Mouse (Mus musculus) forebrain, embryonic 12.5 days (tissue): ENCODE results near the gene Zmiz1. TPM values are rescaled to one million over a fixed set of nuclear protein-coding genes. Genes with fewer than 3 reads are reported as not detected.

ENCODE experiments used
- ATAC-seq: fragments of 200-750 bp; cut with Nextera tagmentation; 2 replicates; pipeline ENCODE4 v1.8.0; 2017; ENCODE audit warnings: moderate TSS enrichment; ENCODE audit not compliant: low FRiP score
- H3K27ac ChIP-seq: fragments of 300-500 bp; sonication (generic); 2 replicates; pipeline ENCODE4 v1.5.1; 2016; ENCODE audit warnings: mild to moderate bottlenecking
- H3K27me3 ChIP-seq: fragments of 300-500 bp; sonication (generic); 2 replicates; pipeline ENCODE4 v1.6.1; 2016; ENCODE audit warnings: mild to moderate bottlenecking
- H3K36me3 ChIP-seq: fragments of 300-500 bp; sonication (generic); replicated peaks from 2 replicates; pipeline ENCODE4 v1.6.1; 2016; ENCODE audit warnings: mild to moderate bottlenecking
- H3K4me1 ChIP-seq: fragments of 300-500 bp; sonication (generic); 2 replicates; pipeline ENCODE4 v1.6.1; 2016
- H3K4me2 ChIP-seq: fragments of 300-500 bp; sonication (generic); 2 replicates; pipeline ENCODE4 v1.6.1; 2016; ENCODE audit warnings: mild to moderate bottlenecking, moderate library complexity
- H3K4me3 ChIP-seq: fragments of 300-500 bp; sonication (generic); replicated peaks from 2 replicates; pipeline ENCODE4 v1.5.1; 2016; ENCODE audit warnings: mild to moderate bottlenecking
- H3K9ac ChIP-seq: fragments of 300-500 bp; sonication (generic); 2 replicates; pipeline ENCODE4 v1.6.1; 2016; ENCODE audit warnings: mild to moderate bottlenecking
- H3K9me3 ChIP-seq: fragments of 300-500 bp; sonication (generic); 2 replicates; pipeline ENCODE4 v1.6.1; 2016
- WGBS: fragments of 180-500 bp; shearing (Covaris S2); methylation state at CpG from one replicate; pipeline ENCODE4 v1.1.7; 2016; 5-methylcytosine and 5-hydroxymethylcytosine counted together
- polyA plus RNA-seq: library from polyadenylated mRNA; unstranded; fragments of >200 nt; fragmentation: Nextera tagmentation; extraction: Ambion mirVana; gene quantifications from 2 replicates; pipeline ENCODE4 v1.2.1, GENCODE M21; 2016

The Zmiz1 gene
- polyA plus RNA-seq, 1 experiment from 2014 or later = 64.1 TPM

DNA sequence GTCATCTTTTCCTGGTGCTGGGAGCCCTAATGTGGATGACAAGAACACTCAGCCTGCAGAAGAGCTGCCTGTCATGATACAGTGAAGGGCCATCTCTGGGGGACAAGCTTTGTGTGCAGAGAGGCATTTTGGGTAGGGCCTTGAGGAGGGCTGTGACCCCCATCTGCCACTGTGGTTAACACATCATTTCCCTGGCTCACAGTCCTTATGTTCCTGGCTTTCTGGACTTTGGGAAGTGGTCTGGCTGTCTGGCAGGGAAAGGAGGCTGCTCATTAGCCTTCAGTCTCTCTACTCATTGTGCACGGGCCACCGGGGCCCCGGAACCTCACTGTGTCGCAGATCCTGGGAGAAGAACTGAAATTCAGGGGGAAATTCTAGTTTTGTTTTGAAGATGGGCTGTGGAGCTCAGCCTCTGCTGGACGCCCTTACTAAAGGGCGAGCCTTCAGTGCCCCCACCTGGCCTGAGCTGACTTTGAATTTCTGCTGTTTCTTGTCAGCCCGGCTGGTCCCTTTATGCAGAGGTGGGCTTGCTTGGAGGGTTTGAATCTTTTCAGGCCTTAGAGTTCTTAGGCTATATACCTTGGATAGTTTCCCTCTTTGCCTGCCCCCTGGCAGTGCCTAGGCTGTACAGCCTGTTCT is 10.0 kb downstream of the Zmiz1 start:
- H3K4me2 ChIP-seq = peak overlapping the region; percentile 10; the same call in 1 of the 2 replicates
- H3K9ac ChIP-seq = no peak overlapping the region
- WGBS = 57% methylated on average over 7 of the region's 7 CpGs
- H3K27ac ChIP-seq = peak overlapping the region; percentile 68; the same call in 1 of the 2 replicates
- H3K4me3 ChIP-seq = no peak overlapping the region
- H3K9me3 ChIP-seq = no peaks in the 10 kb centered on the region
- no peaks in the 10 kb centered on the region for H3K27me3 ChIP-seq
- H3K4me1 ChIP-seq = peaks cover 99% of the 10 kb centered on the region
- no peaks in the 10 kb centered on the region for H3K36me3 ChIP-seq
- ATAC-seq = no peak

DNA sequence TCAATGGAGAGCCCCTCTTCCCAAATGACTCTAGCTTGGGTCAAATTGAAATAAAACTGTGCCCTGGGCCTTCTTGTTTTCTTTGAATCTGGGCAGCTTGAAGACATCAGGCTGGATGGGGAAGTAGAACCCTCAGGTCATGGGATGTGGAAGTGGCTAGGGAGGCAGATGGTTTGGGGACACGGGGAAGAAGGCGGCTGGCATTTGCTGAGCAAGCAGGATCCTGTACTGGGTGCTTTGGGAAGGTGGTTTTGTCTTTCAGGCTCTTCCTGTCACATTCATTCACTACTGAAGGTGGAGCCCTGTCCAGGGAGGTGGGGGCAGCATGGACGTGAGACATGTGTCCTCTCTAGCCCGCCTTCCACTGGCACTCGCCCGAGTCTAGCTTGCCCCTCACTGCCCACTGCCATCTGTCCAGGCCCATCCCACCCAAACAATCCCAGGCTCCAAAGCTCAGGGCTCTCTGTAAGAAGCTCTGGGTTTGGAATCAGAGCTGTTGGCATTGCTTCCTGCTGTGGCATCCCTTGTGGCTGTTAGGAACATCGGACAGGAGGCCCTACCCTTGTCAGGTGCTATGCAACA is 11.3 kb downstream of the Zmiz1 start:
- ATAC-seq = no peak
- WGBS = 78% methylated on average over 7 of the region's 7 CpGs
- Histone ChIP-seq H3K4me1 (peaks cover 99% of the 10 kb centered on the region), H3K4me2 (no peak overlapping the region), H3K4me3 (no peak overlapping the region), H3K36me3 (no peaks in the 10 kb centered on the region), H3K9me3 (no peaks in the 10 kb centered on the region), H3K27ac (peak overlapping the region; percentile 27; the same call in 1 of the 2 replicates), H3K9ac (no peak overlapping the region), H3K27me3 (no peaks in the 10 kb centered on the region)

DNA sequence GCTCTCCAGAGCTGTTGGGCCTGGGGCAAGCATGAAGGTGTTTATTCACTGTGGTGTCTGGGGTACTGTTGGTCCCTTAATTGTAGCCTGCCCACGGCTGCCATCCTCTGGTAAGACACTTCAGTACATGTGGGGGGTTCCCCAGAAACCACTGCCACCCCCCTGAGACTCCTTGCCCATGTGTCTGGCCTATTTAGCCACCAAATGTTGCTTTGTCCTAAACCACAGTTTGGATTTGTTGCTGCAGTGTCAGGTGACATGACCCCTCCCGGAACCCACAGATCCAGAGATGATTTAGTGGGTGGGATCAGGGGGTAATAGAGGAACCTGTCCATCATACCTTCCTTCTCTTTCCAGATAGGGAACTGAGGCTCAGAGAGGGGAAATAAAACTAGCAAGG is 12.1 kb downstream of the Zmiz1 start:
- Histone ChIP-seq H3K36me3 (0 out of 2 replicates have a peak, but pooled peaks cover 4% of the 10 kb centered on the region), H3K9me3 (no peaks in the 10 kb centered on the region), H3K4me2 (no peak overlapping the region), H3K27ac (0 out of 2 replicates have a peak overlapping the region, but pooled peaks have one; percentile 27), H3K4me1 (peaks cover 99% of the 10 kb centered on the region), H3K9ac (no peak overlapping the region), H3K27me3 (no peaks in the 10 kb centered on the region), H3K4me3 (no peak overlapping the region)
- 60% methylated on average over 2 of the region's 2 CpGs for WGBS
- no peak for ATAC-seq

DNA sequence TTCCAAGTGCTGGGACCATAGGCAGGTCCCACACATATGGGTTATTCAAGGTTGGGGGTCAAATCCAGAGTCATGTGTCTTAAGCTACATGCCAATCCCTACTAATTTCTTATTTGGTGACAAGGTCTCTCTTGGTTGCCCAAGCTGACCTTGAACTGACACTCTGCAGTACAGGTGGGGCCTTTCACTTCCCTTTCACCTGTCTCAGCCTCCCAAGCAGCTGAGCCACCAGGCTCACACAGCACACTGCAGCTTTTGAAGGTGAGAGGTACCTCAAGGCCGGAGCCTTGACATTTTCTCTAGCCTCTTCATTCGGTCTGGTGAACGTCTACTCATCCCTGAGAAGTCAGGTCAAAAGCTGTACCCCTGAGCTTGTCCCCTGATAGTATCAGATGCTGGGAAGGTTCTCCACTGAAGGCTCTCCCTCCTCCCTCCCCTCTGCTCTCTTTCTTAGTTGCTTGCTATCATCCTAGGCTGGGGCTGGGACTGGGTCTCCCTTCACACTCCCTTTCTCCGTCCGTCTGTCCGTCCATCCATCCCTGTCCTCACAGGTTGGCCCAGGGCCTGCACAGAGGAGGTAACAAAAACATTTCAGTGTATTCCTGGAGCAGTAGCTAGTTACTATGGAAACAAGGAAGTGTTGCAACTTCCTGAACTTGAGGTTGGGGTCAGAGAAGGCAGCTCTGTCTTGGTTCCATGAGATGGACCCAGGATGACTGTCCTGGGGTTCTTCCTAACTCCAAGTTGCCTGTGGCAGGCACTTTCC is 13.3 kb downstream of the Zmiz1 start:
- 88% methylated on average over 6 of the region's 6 CpGs for WGBS
- H3K9me3 ChIP-seq = no peaks in the 10 kb centered on the region
- H3K27me3 ChIP-seq = no peaks in the 10 kb centered on the region
- H3K9ac ChIP-seq = no peak overlapping the region
- ATAC-seq = no peak
- H3K27ac ChIP-seq = no peak overlapping the region
- H3K36me3 ChIP-seq = 0 out of 2 replicates have a peak, but pooled peaks cover 7% of the 10 kb centered on the region
- H3K4me2 ChIP-seq = no peak overlapping the region
- peaks cover 100% of the 10 kb centered on the region for H3K4me1 ChIP-seq
- H3K4me3 ChIP-seq = no peak overlapping the region

DNA sequence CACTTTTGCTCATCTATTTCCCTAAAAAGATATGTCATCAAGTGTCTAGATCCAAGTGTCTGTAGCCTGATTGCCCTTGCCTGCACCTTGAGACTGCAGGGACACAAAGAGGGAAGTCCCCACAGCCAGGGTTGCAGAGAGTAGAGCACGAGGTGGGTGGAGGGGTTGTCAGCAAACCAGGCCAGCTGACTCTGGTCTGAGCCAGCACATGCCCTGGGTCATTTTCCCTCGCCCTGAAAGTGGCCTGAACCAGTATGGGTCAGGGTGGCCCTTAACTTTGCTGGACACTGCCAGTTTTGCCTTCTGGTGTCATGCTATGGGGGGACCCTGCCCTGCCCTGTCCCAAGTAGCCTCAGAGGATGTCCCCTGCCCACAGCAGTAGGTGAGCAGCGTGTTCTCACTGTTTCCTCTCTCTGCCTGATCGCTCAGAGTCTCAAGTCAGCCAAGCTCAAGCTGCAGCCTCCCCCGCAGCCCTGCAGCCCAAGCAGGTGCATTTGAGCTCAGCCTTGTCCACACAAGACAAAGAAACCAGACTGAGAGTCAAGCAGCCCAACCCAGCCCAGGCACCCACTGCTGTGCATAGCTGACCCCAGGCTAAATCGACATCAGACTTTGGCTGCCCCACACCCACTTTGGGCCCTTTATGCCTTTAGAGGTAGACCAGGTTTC is 14.1 kb downstream of the Zmiz1 start:
- H3K27ac ChIP-seq = peak overlapping the region; percentile 42; the same call in 1 of the 2 replicates
- H3K4me2 ChIP-seq = no peak overlapping the region
- no peaks in the 10 kb centered on the region for H3K9me3 ChIP-seq
- ATAC-seq = no peak
- 49% methylated on average over 6 of the region's 6 CpGs for WGBS
- no peaks in the 10 kb centered on the region for H3K27me3 ChIP-seq
- H3K9ac ChIP-seq = no peak overlapping the region
- 0 out of 2 replicates have a peak, but pooled peaks cover 7% of the 10 kb centered on the region for H3K36me3 ChIP-seq
- H3K4me3 ChIP-seq = no peak overlapping the region
- peaks cover 100% of the 10 kb centered on the region for H3K4me1 ChIP-seq

DNA sequence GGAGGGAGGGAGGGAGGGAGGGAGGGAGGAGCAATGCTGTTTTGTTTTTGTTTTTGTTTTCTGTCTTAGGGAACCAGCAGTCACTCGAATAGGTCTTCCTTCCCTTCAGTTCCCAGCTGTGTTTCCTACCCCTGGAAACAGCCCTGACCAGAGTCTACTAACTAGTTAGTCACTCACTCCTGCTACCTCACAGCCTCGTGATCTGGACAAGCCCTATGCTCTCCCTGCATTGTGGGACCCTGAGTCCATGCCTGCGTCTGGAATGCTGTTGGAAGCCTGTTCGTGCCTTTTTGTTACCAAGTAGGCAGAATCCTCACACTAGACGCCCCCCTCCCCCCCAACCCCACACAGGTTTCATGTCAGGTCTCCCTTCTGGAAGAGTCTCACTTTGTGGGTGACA is 15.0 kb downstream of the Zmiz1 start:
- WGBS = 59% methylated on average over 5 of the region's 5 CpGs
- Histone ChIP-seq H3K27ac (no peak overlapping the region; the same call in 1 of the 2 replicates), H3K27me3 (no peaks in the 10 kb centered on the region), H3K4me3 (no peak overlapping the region), H3K9me3 (no peaks in the 10 kb centered on the region), H3K36me3 (0 out of 2 replicates have a peak, but pooled peaks cover 7% of the 10 kb centered on the region), H3K4me2 (no peak overlapping the region), H3K4me1 (peaks cover 100% of the 10 kb centered on the region), H3K9ac (peak overlapping the region; percentile 17; the same call in 1 of the 2 replicates)
- ATAC-seq = no peak

DNA sequence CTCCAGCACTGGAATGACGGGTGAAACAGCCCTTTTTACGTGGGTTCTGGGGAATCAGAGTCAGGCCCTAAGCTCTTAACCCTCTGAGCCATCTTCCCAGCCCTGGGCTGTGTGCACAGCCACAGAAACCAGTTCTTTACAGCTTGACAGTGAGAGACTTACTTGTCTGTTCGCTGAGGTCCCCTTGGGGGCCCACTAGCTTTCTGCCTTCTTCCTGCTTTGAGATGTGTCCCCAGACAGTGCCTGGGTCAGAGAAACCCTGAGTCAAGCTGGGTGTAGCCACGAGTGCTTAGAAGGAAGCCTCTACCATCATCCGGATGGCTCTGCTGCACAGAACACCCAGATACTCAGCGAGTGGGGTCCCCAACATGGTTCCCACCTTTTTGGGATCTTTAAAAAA is 15.7 kb downstream of the Zmiz1 start:
- Histone ChIP-seq H3K4me2 (no peak overlapping the region), H3K36me3 (0 out of 2 replicates have a peak, but pooled peaks cover 7% of the 10 kb centered on the region), H3K27ac (0 out of 2 replicates have a peak overlapping the region, but pooled peaks have one; percentile 8), H3K9ac (0 out of 2 replicates have a peak overlapping the region, but pooled peaks have one; percentile 17), H3K4me3 (no peak overlapping the region), H3K27me3 (no peaks in the 10 kb centered on the region), H3K9me3 (no peaks in the 10 kb centered on the region), H3K4me1 (peaks cover 100% of the 10 kb centered on the region)
- ATAC-seq = no peak
- WGBS = 71% methylated on average over 6 of the region's 6 CpGs

DNA sequence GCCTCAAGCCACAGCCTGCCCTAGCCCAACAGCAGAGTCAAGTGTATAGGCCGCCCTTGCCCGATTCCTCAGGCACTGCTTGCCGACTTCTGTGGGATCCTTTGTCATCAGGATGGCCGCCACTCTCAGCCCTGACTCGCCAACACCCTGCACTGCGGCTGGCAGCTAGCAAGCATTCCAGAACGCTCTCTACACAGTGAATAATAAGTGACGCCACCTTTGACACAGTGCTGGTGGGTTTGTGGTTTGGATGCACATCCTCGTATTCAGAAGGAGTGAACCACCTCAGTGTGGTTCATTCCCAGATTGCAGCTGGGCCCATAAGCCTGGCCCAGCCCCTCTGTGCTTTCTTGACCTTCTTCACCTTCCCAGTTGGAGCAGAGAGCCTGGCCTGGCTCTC is 17.1 kb downstream of the Zmiz1 start:
- Histone ChIP-seq H3K27me3 (no peaks in the 10 kb centered on the region), H3K9ac (no peak overlapping the region), H3K4me2 (no peak overlapping the region; the same call in 1 of the 2 replicates), H3K4me3 (no peak overlapping the region), H3K4me1 (peaks cover 100% of the 10 kb centered on the region), H3K36me3 (0 out of 2 replicates have a peak, but pooled peaks cover 7% of the 10 kb centered on the region), H3K27ac (0 out of 2 replicates have a peak overlapping the region, but pooled peaks have one; percentile 36), H3K9me3 (no peaks in the 10 kb centered on the region)
- ATAC-seq = no peak
- 69% methylated on average over 9 of the region's 9 CpGs for WGBS

DNA sequence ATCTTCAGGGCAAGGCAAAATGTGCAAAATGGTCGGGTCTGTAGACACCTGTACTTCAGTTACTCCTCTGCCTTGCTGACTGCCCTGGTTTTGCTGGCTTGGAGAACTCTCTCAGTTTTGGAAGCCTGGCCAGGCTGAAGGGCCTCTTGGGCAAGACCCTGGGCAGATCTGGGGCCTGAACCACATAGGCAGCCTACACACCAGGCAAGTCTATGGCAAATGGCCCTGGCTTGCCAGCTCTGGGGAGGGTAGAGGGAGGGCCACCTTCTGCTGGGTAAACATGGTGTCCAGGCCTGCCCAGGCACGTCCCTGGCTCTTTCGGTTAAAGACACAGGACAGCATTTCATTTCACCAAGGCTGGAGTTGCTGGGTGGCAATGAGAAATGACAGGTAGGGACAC is 17.5 kb downstream of the Zmiz1 start:
- 0 out of 2 replicates have a peak overlapping the region, but pooled peaks have one; percentile 10 for H3K27ac ChIP-seq
- H3K36me3 ChIP-seq = 0 out of 2 replicates have a peak, but pooled peaks cover 7% of the 10 kb centered on the region
- no peak overlapping the region for H3K9ac ChIP-seq
- H3K4me1 ChIP-seq = peaks cover 100% of the 10 kb centered on the region
- no peak for ATAC-seq
- H3K4me3 ChIP-seq = no peak overlapping the region
- no peaks in the 10 kb centered on the region for H3K9me3 ChIP-seq
- no peak overlapping the region for H3K4me2 ChIP-seq
- 78% methylated on average over 3 of the region's 3 CpGs for WGBS
- no peaks in the 10 kb centered on the region for H3K27me3 ChIP-seq

DNA sequence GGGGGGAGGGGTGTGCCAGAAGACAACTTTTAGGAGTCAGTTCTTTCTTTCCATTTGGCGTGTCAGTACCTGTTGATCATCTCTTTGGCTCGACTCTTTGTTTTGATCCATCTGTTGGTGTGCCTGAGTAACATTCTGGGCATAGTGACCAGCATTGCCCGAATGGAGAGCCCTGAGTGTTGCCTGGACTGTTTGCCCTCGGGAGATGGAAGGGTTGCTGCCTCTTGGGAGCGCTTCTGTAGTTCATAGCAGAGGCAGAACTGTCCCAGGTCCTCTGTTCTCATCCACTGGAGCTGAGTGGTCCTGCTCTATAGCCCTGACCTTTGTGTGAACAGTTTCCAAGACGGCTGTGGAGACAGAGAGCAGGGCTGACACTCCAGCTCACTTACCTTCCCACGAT is 18.3 kb downstream of the Zmiz1 start:
- Histone ChIP-seq H3K36me3 (0 out of 2 replicates have a peak, but pooled peaks cover 7% of the 10 kb centered on the region), H3K9me3 (no peaks in the 10 kb centered on the region), H3K4me1 (peaks cover 100% of the 10 kb centered on the region), H3K4me2 (no peak overlapping the region), H3K27me3 (no peaks in the 10 kb centered on the region), H3K9ac (no peak overlapping the region), H3K4me3 (no peak overlapping the region), H3K27ac (peak overlapping the region; percentile 75)
- WGBS = 85% methylated on average over 7 of the region's 7 CpGs
- no peak for ATAC-seq

DNA sequence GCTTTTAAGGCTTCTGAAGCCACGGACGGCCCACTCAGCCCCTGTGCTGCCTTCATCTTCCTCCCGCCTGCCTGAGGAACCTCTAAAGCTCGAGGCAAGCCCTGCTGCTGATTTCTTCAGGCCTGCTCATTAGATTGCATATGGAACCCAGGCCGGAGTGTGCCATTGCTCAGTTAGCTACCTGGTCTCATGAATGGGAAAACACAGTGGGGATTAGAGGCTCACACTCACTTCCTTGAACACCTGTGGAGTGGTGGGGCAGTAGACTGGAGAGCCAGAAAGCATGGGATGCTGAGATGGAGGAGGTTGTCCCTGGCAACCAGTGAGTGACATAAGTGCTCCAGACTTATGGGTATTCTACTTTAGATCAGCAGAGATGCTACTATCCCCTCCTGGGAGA is 19.3 kb downstream of the Zmiz1 start:
- no peak overlapping the region for H3K9ac ChIP-seq
- H3K4me1 ChIP-seq = peaks cover 100% of the 10 kb centered on the region
- H3K4me2 ChIP-seq = no peak overlapping the region
- WGBS = 65% methylated on average over 5 of the region's 5 CpGs
- H3K4me3 ChIP-seq = no peak overlapping the region
- H3K27me3 ChIP-seq = no peaks in the 10 kb centered on the region
- H3K9me3 ChIP-seq = no peaks in the 10 kb centered on the region
- peak overlapping the region; percentile 75 for H3K27ac ChIP-seq
- ATAC-seq = no peak
- 0 out of 2 replicates have a peak, but pooled peaks cover 7% of the 10 kb centered on the region for H3K36me3 ChIP-seq
